Mouse (Mus musculus) MN1 (cell line): ENCODE measurements around the gene Kdsr.
"Not testable (repeated sequence)": the region's sequence is repeated elsewhere in the genome, so short reads cannot be mapped to it uniquely, and the experiment has no call there.

ENCODE experiments used
- DNase-seq: peaks from one replicate; pipeline ENCODE4 v3.0.0-alpha.2; 2016; ENCODE audit warnings: low spot score

The Kdsr gene

GRCm38 (mm10) chr1:106739810-106740209 is 19.7 kb downstream of the Kdsr start:
- DNase-seq, result no peak

GRCm38 (mm10) chr1:106738092-106738491 is 21.4 kb downstream of the Kdsr start:
- peak; percentile 23 for DNase-seq

GRCm38 (mm10) chr1:106736211-106736610 is 23.3 kb downstream of the Kdsr start:
- DNase-seq, result no peak

GRCm38 (mm10) chr1:106735586-106735985 is 23.9 kb downstream of the Kdsr start:
- DNase-seq, result peak; percentile 47

GRCm38 (mm10) chr1:106722061-106722460 is 37.5 kb downstream of the Kdsr start:
- no peak for DNase-seq

- DNase-seq, result not testable (repeated sequence)
Observed at GRCm38 (mm10) chr1:106717736-106718135, 41.8 kb downstream of the Kdsr start.

GRCm38 (mm10) chr1:106717071-106717601 is 42.4 kb downstream of the Kdsr start:
- DNase-seq, result peak; percentile 73

GRCm38 (mm10) chr1:106716141-106716540 is 43.4 kb downstream of the Kdsr start:
- no peak for DNase-seq

- DNase-seq, result no peak
Observed at GRCm38 (mm10) chr1:106715111-106716083, 44.1 kb downstream of the Kdsr start.

GRCm38 (mm10) chr1:106714530-106714981 is 45.0 kb downstream of the Kdsr start:
- DNase-seq, result peak; percentile 52

- peak; percentile 81 for DNase-seq
Observed at GRCm38 (mm10) chr1:106713621-106714529, 45.7 kb downstream of the Kdsr start, which contains the start of gene Bcl2. Bcl2 (minus strand) TSS chr1:106714274.

GRCm38 (mm10) chr1:106712330-106712729 is 47.2 kb downstream of the Kdsr start:
- DNase-seq, result no peak

- DNase-seq, result no peak
Observed at GRCm38 (mm10) chr1:106711356-106712125, 48.0 kb downstream of the Kdsr start.

GRCm38 (mm10) chr1:106710202-106710601 is 49.3 kb downstream of the Kdsr start:
- DNase-seq, result no peak

GRCm38 (mm10) chr1:106707036-106707880 is 52.3 kb downstream of the Kdsr start:
- no peak for DNase-seq

GRCm38 (mm10) chr1:106703183-106703582 is 56.3 kb downstream of the Kdsr start:
- peak; percentile 21 for DNase-seq

- DNase-seq, result peak; percentile 43
Observed at GRCm38 (mm10) chr1:106702471-106703175, 56.9 kb downstream of the Kdsr start.

- no peak for DNase-seq
Observed at GRCm38 (mm10) chr1:106700520-106701114, 58.9 kb downstream of the Kdsr start.

GRCm38 (mm10) chr1:106696472-106696871 is 63.1 kb downstream of the Kdsr start:
- no peak for DNase-seq
